Mouse (Mus musculus) hindbrain, embryonic 12.5 days (tissue): ENCODE data around the gene Gm26602. TPM values are rescaled to one million over a fixed set of nuclear protein-coding genes. Genes with fewer than 3 reads are reported as not detected.

Source experiments
- ATAC-seq: fragments of 200-750 bp; cut with Nextera tagmentation; 2 replicates; pipeline ENCODE4 v1.8.0; 2017; ENCODE audit warnings: moderate TSS enrichment; ENCODE audit not compliant: low FRiP score
- H3K27ac ChIP-seq: fragments of 300-500 bp; sonication (generic); 2 replicates; pipeline ENCODE4 v1.5.1; 2016; ENCODE audit warnings: mild to moderate bottlenecking
- H3K27me3 ChIP-seq: fragments of 300-500 bp; sonication (generic); 2 replicates; pipeline ENCODE4 v1.6.1; 2016; ENCODE audit warnings: mild to moderate bottlenecking
- H3K36me3 ChIP-seq: fragments of 300-500 bp; sonication (generic); 2 replicates; pipeline ENCODE4 v1.6.1; 2016; ENCODE audit warnings: mild to moderate bottlenecking
- H3K4me1 ChIP-seq: fragments of 300-500 bp; sonication (generic); 2 replicates; pipeline ENCODE4 v1.6.1; 2016
- H3K4me2 ChIP-seq: fragments of 300-500 bp; sonication (generic); replicated peaks from 2 replicates; pipeline ENCODE4 v1.6.1; 2016; ENCODE audit warnings: mild to moderate bottlenecking
- H3K4me3 ChIP-seq: fragments of 300-500 bp; sonication (generic); 2 replicates; pipeline ENCODE4 v1.5.1; 2016; ENCODE audit warnings: mild to moderate bottlenecking
- H3K9ac ChIP-seq: fragments of 300-500 bp; sonication (generic); 2 replicates; pipeline ENCODE4 v1.6.1; 2016; ENCODE audit warnings: mild to moderate bottlenecking, moderate library complexity
- H3K9me3 ChIP-seq: fragments of 300-500 bp; sonication (generic); replicated peaks from 2 replicates; pipeline ENCODE4 v1.6.1; 2016; ENCODE audit warnings: mild to moderate bottlenecking
- WGBS: fragments of 180-500 bp; shearing (Covaris S2); methylation state at CpG from one replicate; pipeline ENCODE4 v1.1.7; 2016; 5-methylcytosine and 5-hydroxymethylcytosine counted together
- polyA plus RNA-seq: library from polyadenylated mRNA; unstranded; fragments of >200 nt; fragmentation: Nextera tagmentation; extraction: Ambion mirVana; gene quantifications from 2 replicates; pipeline ENCODE4 v1.2.1, GENCODE M21; 2016

The Gm26602 gene
- polyA plus RNA-seq, 1 experiment from 2014 or later, result 25.5 TPM

DNA sequence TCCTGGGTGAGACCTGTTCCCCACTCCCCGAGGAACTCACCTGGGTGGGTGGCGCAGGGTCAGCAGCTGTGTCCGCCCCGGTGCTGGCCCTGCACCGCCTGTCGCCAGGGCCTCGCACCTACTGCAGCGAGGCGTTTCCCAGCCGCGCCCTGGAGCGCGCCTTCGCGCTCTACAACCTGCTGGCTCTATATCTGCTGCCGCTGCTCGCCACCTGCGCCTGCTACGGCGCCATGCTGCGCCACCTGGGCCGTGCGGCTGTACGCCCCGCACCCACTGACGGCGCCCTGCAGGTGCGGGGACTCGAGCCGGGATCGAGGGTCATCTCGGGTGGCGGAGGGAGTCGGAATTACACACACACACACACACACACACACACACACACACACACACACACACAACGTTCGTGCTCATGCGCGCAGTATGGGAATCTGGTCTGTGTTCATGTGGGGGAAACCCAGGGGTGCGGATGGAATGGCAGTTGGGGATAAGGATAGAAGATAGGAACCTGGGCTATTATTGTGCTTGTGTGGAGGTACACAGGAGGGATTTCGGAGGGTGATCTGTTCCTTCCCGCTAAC, 10.4 kb downstream of the Gm26602 start, which contains the start of gene R3hdm4:
TSS of gene R3hdm4 (minus strand) at position 251 of the 578 bp plus-strand sequence.
- no peak for ATAC-seq
- no peak within 1 kb of the TSS for H3K27ac ChIP-seq
- peaks cover 72% of the 10 kb centered on the region for H3K27me3 ChIP-seq
- peak within 1 kb of the TSS; percentile 46 for H3K4me2 ChIP-seq
- H3K4me1 ChIP-seq, result peaks cover 49% of the 10 kb centered on the region
- no peaks in the 10 kb centered on the region; the same call in 1 of the 2 replicates for H3K9me3 ChIP-seq
- H3K9ac ChIP-seq, result peak within 1 kb of the TSS; percentile 56
- H3K4me3 ChIP-seq, result peak within 1 kb of the TSS; percentile 28
- no peaks in the 10 kb centered on the region for H3K36me3 ChIP-seq
- WGBS, result 6% methylated on average over 40 of the region's 41 CpGs

DNA sequence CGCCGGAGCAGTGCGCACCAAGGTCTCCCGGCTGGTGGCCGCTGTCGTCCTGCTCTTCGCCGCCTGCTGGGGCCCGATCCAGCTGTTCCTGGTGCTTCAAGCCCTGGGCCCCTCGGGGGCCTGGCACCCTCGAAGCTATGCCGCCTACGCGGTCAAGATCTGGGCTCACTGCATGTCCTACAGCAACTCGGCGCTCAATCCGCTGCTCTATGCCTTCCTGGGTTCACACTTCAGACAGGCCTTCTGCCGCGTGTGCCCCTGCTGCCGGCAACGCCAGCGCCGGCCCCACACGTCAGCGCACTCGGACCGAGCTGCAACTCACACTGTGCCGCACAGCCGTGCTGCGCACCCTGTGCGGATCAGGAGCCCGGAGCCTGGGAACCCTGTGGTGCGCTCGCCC, 10.9 kb downstream of the Gm26602 start:
- no peak overlapping the region for H3K27ac ChIP-seq
- no peak for ATAC-seq
- peaks cover 52% of the 10 kb centered on the region for H3K4me1 ChIP-seq
- H3K9ac ChIP-seq, result peak overlapping the region; percentile 56
- H3K27me3 ChIP-seq, result peaks cover 72% of the 10 kb centered on the region
- peak overlapping the region; percentile 28 for H3K4me3 ChIP-seq
- 1% methylated on average over 34 of the region's 34 CpGs for WGBS
- H3K36me3 ChIP-seq, result no peaks in the 10 kb centered on the region
- H3K4me2 ChIP-seq, result peak overlapping the region; percentile 46
- no peaks in the 10 kb centered on the region; the same call in 1 of the 2 replicates for H3K9me3 ChIP-seq

DNA sequence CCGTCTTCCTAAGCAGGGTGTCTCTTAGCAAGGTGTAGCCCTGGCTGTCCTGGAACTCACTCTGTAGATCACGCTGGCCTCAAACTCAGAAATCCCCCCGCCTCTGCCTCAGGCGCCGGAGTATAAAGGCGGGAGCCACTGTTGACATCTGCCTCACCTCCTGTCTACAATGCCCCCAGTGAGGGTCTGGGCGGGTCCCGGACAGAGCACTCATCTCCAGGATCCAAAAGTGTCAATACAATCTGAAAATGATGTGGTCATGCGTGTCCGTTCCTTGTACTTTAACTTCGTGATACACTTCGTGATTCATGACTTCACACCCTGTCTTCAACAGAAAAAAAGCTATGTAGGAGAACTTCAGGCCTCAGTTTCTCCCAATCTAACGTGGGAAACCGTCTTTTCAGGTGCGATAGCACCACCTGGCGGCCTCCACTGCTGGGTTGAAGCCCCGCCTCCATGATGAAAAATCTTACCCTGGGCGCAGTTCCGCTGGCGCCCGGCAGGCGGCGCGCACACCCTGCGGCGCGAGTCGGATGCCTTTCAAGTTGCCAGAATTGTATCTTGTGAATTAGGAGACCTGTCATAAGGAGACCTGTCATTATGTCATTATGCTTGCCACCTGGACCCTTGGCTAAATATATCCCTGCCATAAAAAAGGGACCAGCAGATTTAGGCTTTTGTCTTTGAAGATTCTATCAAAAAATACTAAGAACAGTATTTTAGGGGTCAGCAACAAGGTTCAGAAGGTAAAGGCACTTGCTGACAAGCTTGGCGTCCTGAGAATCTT, 14.5 kb downstream of the Gm26602 start:
- H3K4me1 ChIP-seq, result peaks cover 45% of the 10 kb centered on the region
- no peaks in the 10 kb centered on the region for H3K9me3 ChIP-seq
- H3K27me3 ChIP-seq, result peaks cover 40% of the 10 kb centered on the region
- ATAC-seq, result no peak
- H3K4me2 ChIP-seq, result peak overlapping the region; percentile 84; the same call in 1 of the 2 replicates
- no peak overlapping the region for H3K9ac ChIP-seq
- 11% methylated on average over 29 of the region's 29 CpGs for WGBS
- H3K27ac ChIP-seq, result no peak overlapping the region
- H3K36me3 ChIP-seq, result no peaks in the 10 kb centered on the region
- H3K4me3 ChIP-seq, result no peak overlapping the region

- peaks cover 33% of the 10 kb centered on the region for H3K27me3 ChIP-seq
Measured at GRCm38 (mm10) chr10:79925785-79926490, 15.3 kb downstream of the Gm26602 start.

DNA sequence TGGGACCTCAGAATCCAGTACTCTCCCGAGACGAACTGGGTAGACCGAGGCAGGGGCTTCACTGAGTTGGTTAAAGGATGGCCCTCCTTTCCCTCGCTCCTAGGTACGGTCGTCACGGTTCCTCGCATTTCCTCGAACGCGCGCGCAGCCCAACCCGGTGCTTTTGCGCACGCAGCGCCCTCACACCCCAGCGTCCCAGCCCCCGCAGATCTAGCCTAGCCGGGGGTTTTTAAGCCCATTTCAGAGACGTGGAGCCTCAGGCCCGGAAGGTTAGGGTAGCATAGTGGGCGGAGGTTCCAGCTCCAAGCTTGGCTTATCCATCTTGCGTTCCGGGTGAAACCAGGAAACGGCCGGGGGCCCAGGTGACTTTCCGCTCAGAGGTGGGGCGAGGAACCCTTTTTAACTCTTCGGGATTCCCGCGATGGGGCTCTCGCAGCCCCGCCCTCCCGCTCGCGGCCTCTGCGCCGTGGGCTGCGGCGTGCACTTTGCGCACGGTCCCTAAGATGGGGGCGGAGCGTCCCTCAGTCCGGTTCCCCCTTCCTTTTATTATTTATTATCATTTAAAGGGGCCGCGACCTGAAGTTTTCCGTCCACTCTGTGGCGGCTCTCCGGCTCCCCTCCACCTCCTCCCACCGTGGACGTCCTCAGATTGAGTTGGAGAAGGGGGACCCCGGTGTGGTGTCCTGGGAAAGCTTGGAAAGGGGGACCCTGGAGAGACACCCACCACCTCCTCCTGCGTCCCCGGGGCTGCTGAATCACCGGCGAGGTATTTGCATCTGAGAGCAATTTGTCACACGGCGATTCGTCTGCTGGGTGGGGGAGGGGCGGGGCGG, 16.1 kb downstream of the Gm26602 start, which contains the start of gene Arid3a:
TSS of gene Arid3a (plus strand) at position 553 of the 833 bp plus-strand sequence.
- Histone ChIP-seq H3K4me2 (peak within 1 kb of the TSS; percentile 84), H3K9ac (peak within 1 kb of the TSS; percentile 95), H3K27me3 (peaks cover 25% of the 10 kb centered on the region), H3K4me3 (peak within 1 kb of the TSS; percentile 89), H3K36me3 (peaks cover 10% of the 10 kb centered on the region), H3K4me1 (peaks cover 39% of the 10 kb centered on the region), H3K27ac (peak within 1 kb of the TSS; percentile 96), H3K9me3 (no peaks in the 10 kb centered on the region)
- ATAC-seq, result peak; percentile 74
- under 1% methylated on average over 63 of the region's 63 CpGs for WGBS

More at GRCm38 (mm10) chr10:79925785-79926490, 15.3 kb downstream of the Gm26602 start:
- peak overlapping the region; percentile 89 for H3K4me3 ChIP-seq
- H3K9ac ChIP-seq, result peak overlapping the region; percentile 95
- H3K27ac ChIP-seq, result no peak overlapping the region
- WGBS, result 11% methylated on average over 15 of the region's 15 CpGs
- peaks cover 2% of the 10 kb centered on the region for H3K36me3 ChIP-seq
- peak overlapping the region; percentile 84 for H3K4me2 ChIP-seq
- ATAC-seq, result no peak
- no peaks in the 10 kb centered on the region for H3K9me3 ChIP-seq
- peaks cover 46% of the 10 kb centered on the region for H3K4me1 ChIP-seq

GRCm38 (mm10) chr10:79927324-79928029, 16.8 kb downstream of the Gm26602 start:
- Histone ChIP-seq H3K4me2 (peak overlapping the region; percentile 84), H3K4me1 (peaks cover 45% of the 10 kb centered on the region), H3K36me3 (peaks cover 18% of the 10 kb centered on the region), H3K4me3 (peak overlapping the region; percentile 89), H3K27me3 (peaks cover 18% of the 10 kb centered on the region), H3K9ac (peak overlapping the region; percentile 95), H3K9me3 (no peaks in the 10 kb centered on the region), H3K27ac (peak overlapping the region; percentile 96)
- under 1% methylated on average over 54 of the region's 54 CpGs for WGBS
- ATAC-seq, result peak; percentile 36

GRCm38 (mm10) chr10:79928030-79928694, 17.5 kb downstream of the Gm26602 start:
- H3K9ac ChIP-seq, result peak overlapping the region; percentile 95
- peak overlapping the region; percentile 84 for H3K4me2 ChIP-seq
- peak overlapping the region; percentile 96 for H3K27ac ChIP-seq
- H3K4me1 ChIP-seq, result peaks cover 51% of the 10 kb centered on the region
- H3K4me3 ChIP-seq, result peak overlapping the region; percentile 89
- H3K9me3 ChIP-seq, result no peaks in the 10 kb centered on the region
- H3K27me3 ChIP-seq, result peaks cover 11% of the 10 kb centered on the region
- peaks cover 23% of the 10 kb centered on the region for H3K36me3 ChIP-seq
- WGBS, result under 1% methylated on average over 24 of the region's 29 CpGs
- no peak for ATAC-seq

DNA sequence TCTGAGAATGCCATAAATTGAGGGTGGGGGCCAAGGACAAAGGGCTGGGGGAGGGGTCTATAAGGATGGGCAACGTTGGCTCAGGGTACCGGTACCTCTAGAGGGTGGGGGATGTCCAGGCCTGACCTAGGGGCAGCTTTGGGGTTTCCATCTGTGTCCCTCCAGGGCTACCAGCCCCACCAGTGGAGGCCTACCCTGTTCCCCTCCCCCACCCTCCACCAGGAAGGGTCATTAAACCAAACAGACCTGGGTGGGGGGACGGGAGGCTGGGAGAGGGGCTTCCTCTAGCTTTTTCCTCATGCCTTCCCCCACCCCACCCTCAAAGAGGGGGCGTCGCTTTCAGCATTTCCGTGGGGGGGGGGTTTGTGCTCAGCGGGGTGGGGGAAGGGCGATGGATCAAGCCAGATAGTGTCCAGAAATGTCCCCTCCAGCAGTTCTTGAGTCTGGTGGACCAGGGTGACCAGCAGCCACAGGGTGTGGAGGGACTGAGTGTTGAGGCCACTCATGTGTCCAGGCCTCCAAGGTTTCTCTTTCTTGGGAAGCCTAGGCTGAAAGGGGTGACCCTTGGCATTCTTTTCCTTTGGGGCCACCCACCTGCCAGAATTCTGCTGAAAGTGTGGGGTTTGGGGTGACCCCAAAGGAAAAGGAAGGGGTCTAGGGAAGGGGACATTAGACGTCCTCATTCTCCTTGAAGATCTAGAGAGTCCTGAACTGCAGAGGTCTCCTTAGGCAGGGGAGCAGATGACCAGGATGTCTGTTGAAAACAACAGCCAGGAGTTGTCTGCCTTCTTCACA, 18.4 kb downstream of the Gm26602 start:
- H3K4me2 ChIP-seq, result peak overlapping the region; percentile 84
- H3K9ac ChIP-seq, result peak overlapping the region; percentile 95
- H3K36me3 ChIP-seq, result peaks cover 23% of the 10 kb centered on the region
- H3K4me1 ChIP-seq, result peaks cover 61% of the 10 kb centered on the region
- H3K4me3 ChIP-seq, result peak overlapping the region; percentile 89
- ATAC-seq, result no peak
- peaks cover 1% of the 10 kb centered on the region; the same call in 1 of the 2 replicates for H3K27me3 ChIP-seq
- peak overlapping the region; percentile 96 for H3K27ac ChIP-seq
- H3K9me3 ChIP-seq, result no peaks in the 10 kb centered on the region
- 29% methylated on average over 9 of the region's 9 CpGs for WGBS

GRCm38 (mm10) chr10:79929967-79930825, 19.5 kb downstream of the Gm26602 start:
- Histone ChIP-seq H3K9ac (peak overlapping the region; percentile 28; the same call in 1 of the 2 replicates), H3K4me3 (no peak overlapping the region), H3K9me3 (no peaks in the 10 kb centered on the region), H3K27ac (peak overlapping the region; percentile 96; the same call in 1 of the 2 replicates), H3K36me3 (peaks cover 26% of the 10 kb centered on the region), H3K4me1 (peaks cover 67% of the 10 kb centered on the region), H3K27me3 (no peaks in the 10 kb centered on the region), H3K4me2 (peak overlapping the region; percentile 84)
- no peak for ATAC-seq
- 84% methylated on average over 18 of the region's 18 CpGs for WGBS
